Mouse (Mus musculus) neural tube, embryonic 11.5 days (tissue): Measurements from ENCODE around the gene Epx. TPM values are rescaled to one million over a fixed set of nuclear protein-coding genes. Genes with fewer than 3 reads are reported as not detected.
"Not testable (repeated sequence)": the region's sequence is repeated elsewhere in the genome, so short reads cannot be mapped to it uniquely, and the experiment has no call there.

Experiments used
- ATAC-seq: fragments of 200-750 bp; cut with Nextera tagmentation; 2 replicates; pipeline ENCODE4 v1.8.0; 2017; ENCODE audit warnings: moderate number of reproducible peaks, mild to moderate bottlenecking, moderate TSS enrichment, moderate library complexity; ENCODE audit not compliant: insufficient read depth, low FRiP score, low TSS enrichment
- DNase-seq: peaks from one replicate; pipeline ENCODE4 v3.0.0-alpha.2; 2015; ENCODE audit warnings: low spot score
- H3K27ac ChIP-seq: fragments of 300-500 bp; sonication (generic); 2 replicates; pipeline ENCODE4 v1.5.1; 2014; ENCODE audit warnings: low read depth, mild to moderate bottlenecking, low read length
- H3K27me3 ChIP-seq: fragments of 300-500 bp; sonication (generic); 2 replicates; pipeline ENCODE4 v1.6.1; 2014; ENCODE audit warnings: mild to moderate bottlenecking, low read length, mixed read lengths; ENCODE audit not compliant: control insufficient read depth, insufficient read depth
- H3K36me3 ChIP-seq: fragments of 300-500 bp; sonication (generic); 2 replicates; pipeline ENCODE4 v1.6.1; 2014; ENCODE audit warnings: mild to moderate bottlenecking, low read length, moderate library complexity, mixed read lengths; ENCODE audit not compliant: control insufficient read depth, insufficient read depth
- H3K4me1 ChIP-seq: fragments of 300-500 bp; sonication (generic); 2 replicates; pipeline ENCODE4 v1.6.1; 2014; ENCODE audit warnings: low read length, mixed read lengths; ENCODE audit not compliant: control insufficient read depth, insufficient read depth
- H3K4me2 ChIP-seq: fragments of 300-500 bp; sonication (generic); 2 replicates; pipeline ENCODE4 v1.6.1; 2014; ENCODE audit warnings: low read depth, mild to moderate bottlenecking, moderate library complexity
- H3K4me3 ChIP-seq: fragments of 300-500 bp; sonication (generic); 2 replicates; pipeline ENCODE4 v1.5.1; 2014; ENCODE audit warnings: low read depth, low read length
- H3K9ac ChIP-seq: fragments of 300-500 bp; sonication (generic); 2 replicates; pipeline ENCODE4 v1.6.1; 2014; ENCODE audit warnings: mild to moderate bottlenecking, low read length
- H3K9me3 ChIP-seq: fragments of 300-500 bp; sonication (generic); 2 replicates; pipeline ENCODE4 v1.6.1; 2016; ENCODE audit warnings: low read length; ENCODE audit not compliant: control insufficient read depth
- WGBS: fragments of 180-500 bp; shearing (Covaris S2); extraction: QIAGEN DNeasy Blood & Tissue Kit; methylation state at CpG from one replicate; pipeline ENCODE4 v1.1.7; 2014; 5-methylcytosine and 5-hydroxymethylcytosine counted together
- polyA plus RNA-seq: library from polyadenylated mRNA; unstranded; fragments of >200 nt; fragmentation: Nextera tagmentation; extraction: Ambion mirVana; gene quantifications from 2 replicates; pipeline ENCODE4 v1.2.1, GENCODE M21; 2014

Epx gene
- polyA plus RNA-seq, 1 experiment from 2014 or later = 0.08 TPM

- WGBS = 81% methylated on average over 4 of the region's 4 CpGs
Measured at GRCm38 (mm10) chr11:87881714-87882113, 6.4 kb upstream of the Epx start.

GRCm38 (mm10) chr11:87879826-87880225, 4.5 kb upstream of the Epx start:
- Histone ChIP-seq H3K4me1 (no peaks in the 10 kb centered on the region), H3K9me3 (no peaks in the 10 kb centered on the region), H3K9ac (no peak overlapping the region), H3K36me3 (no peaks in the 10 kb centered on the region), H3K27me3 (no peaks in the 10 kb centered on the region), H3K4me2 (no peak overlapping the region), H3K4me3 (no peak overlapping the region), H3K27ac (no peak overlapping the region)
- ATAC-seq = no peak
- WGBS = 48% methylated on average over 9 of the region's 9 CpGs
- no peak for DNase-seq

More at GRCm38 (mm10) chr11:87881714-87882113, 6.4 kb upstream of the Epx start:
- H3K9me3 ChIP-seq = no peaks in the 10 kb centered on the region
- H3K27me3 ChIP-seq = no peaks in the 10 kb centered on the region
- ATAC-seq (no peak), DNase-seq (no peak)
- no peak overlapping the region for H3K9ac ChIP-seq
- H3K4me3 ChIP-seq = no peak overlapping the region
- H3K4me1 ChIP-seq = no peaks in the 10 kb centered on the region
- H3K4me2 ChIP-seq = no peak overlapping the region
- no peak overlapping the region for H3K27ac ChIP-seq
- H3K36me3 ChIP-seq = no peaks in the 10 kb centered on the region

GRCm38 (mm10) chr11:87871766-87872165, 3.6 kb downstream of the Epx start:
- Histone ChIP-seq H3K4me2 (no peak overlapping the region), H3K4me1 (no peaks in the 10 kb centered on the region), H3K27me3 (no peaks in the 10 kb centered on the region), H3K9me3 (no peaks in the 10 kb centered on the region), H3K36me3 (no peaks in the 10 kb centered on the region), H3K4me3 (no peak overlapping the region), H3K27ac (no peak overlapping the region), H3K9ac (no peak overlapping the region)
- 53% methylated on average over 8 of the region's 8 CpGs for WGBS
- DNase-seq (no peak), ATAC-seq (no peak)

- ATAC-seq = no peak
- Histone ChIP-seq H3K4me2 (no peak overlapping the region), H3K36me3 (no peaks in the 10 kb centered on the region), H3K4me3 (no peak overlapping the region), H3K9ac (no peak overlapping the region), H3K27ac (no peak overlapping the region), H3K27me3 (no peaks in the 10 kb centered on the region), H3K4me1 (no peaks in the 10 kb centered on the region), H3K9me3 (no peaks in the 10 kb centered on the region)
- WGBS = 81% methylated on average over 2 of the region's 2 CpGs
- DNase-seq = no peak
Measured at GRCm38 (mm10) chr11:87870096-87870495, 5.2 kb downstream of the Epx start.

GRCm38 (mm10) chr11:87866891-87867290, 8.4 kb downstream of the Epx start:
- not testable (repeated sequence) for H3K4me3 ChIP-seq, ATAC-seq, H3K27ac ChIP-seq, H3K4me1 ChIP-seq, H3K4me2 ChIP-seq, H3K9ac ChIP-seq, H3K27me3 ChIP-seq, H3K36me3 ChIP-seq, DNase-seq, H3K9me3 ChIP-seq
- WGBS = 100% methylated on average over 1 of the region's 2 CpGs

GRCm38 (mm10) chr11:87862805-87863204, 12.5 kb downstream of the Epx start:
- Histone ChIP-seq H3K4me2 (no peak overlapping the region), H3K36me3 (no peaks in the 10 kb centered on the region), H3K9ac (no peak overlapping the region), H3K9me3 (no peaks in the 10 kb centered on the region), H3K27me3 (no peaks in the 10 kb centered on the region), H3K27ac (no peak overlapping the region), H3K4me1 (no peaks in the 10 kb centered on the region), H3K4me3 (no peak overlapping the region)
- ATAC-seq (no peak), DNase-seq (no peak)
- 94% methylated on average over 13 of the region's 13 CpGs for WGBS

- no peak overlapping the region for H3K27ac ChIP-seq
- 77% methylated on average over 9 of the region's 9 CpGs for WGBS
- H3K4me1 ChIP-seq = no peaks in the 10 kb centered on the region
- no peak overlapping the region for H3K4me2 ChIP-seq
- DNase-seq = no peak
- H3K36me3 ChIP-seq = no peaks in the 10 kb centered on the region
- H3K9ac ChIP-seq = no peak overlapping the region
- H3K27me3 ChIP-seq = no peaks in the 10 kb centered on the region
- no peak for ATAC-seq
- H3K9me3 ChIP-seq = no peaks in the 10 kb centered on the region
- H3K4me3 ChIP-seq = no peak overlapping the region
Measured at GRCm38 (mm10) chr11:87860426-87860825, 14.9 kb downstream of the Epx start.

GRCm38 (mm10) chr11:87859273-87859672, 16.1 kb downstream of the Epx start:
- Histone ChIP-seq H3K27ac (no peak overlapping the region), H3K4me3 (no peak overlapping the region), H3K4me2 (no peak overlapping the region), H3K27me3 (no peaks in the 10 kb centered on the region), H3K36me3 (no peaks in the 10 kb centered on the region), H3K9me3 (no peaks in the 10 kb centered on the region), H3K9ac (no peak overlapping the region), H3K4me1 (no peaks in the 10 kb centered on the region)
- DNase-seq (no peak), ATAC-seq (no peak)
- WGBS = 92% methylated on average over 11 of the region's 11 CpGs

GRCm38 (mm10) chr11:87854550-87854949, 20.8 kb downstream of the Epx start:
- 92% methylated on average over 7 of the region's 7 CpGs for WGBS
- Histone ChIP-seq H3K4me3 (no peak overlapping the region), H3K36me3 (no peaks in the 10 kb centered on the region), H3K27me3 (no peaks in the 10 kb centered on the region), H3K27ac (no peak overlapping the region), H3K9ac (no peak overlapping the region), H3K4me1 (peaks cover 4% of the 10 kb centered on the region), H3K9me3 (no peaks in the 10 kb centered on the region), H3K4me2 (no peak overlapping the region)
- ATAC-seq = no peak
- DNase-seq = no peak
